Mouse (Mus musculus) layer of hippocampus, adult 2 months (tissue): ENCODE results near the gene Hoxd12. TPM values are rescaled to one million over a fixed set of nuclear protein-coding genes. Genes with fewer than 3 reads are reported as not detected.

Experiments used
- DNase-seq, 2 experiments: peaks; one replicate each; pipeline ENCODE4 v3.0.0; 2022; ENCODE audit warnings: low spot score in 2 of 2
- H3K27ac ChIP-seq: fragments of 200-600 bp; 2 replicates; pipeline ENCODE4 v1.8.1; 2022
- H3K4me3 ChIP-seq: fragments of 200-600 bp; 2 replicates; pipeline ENCODE4 v1.8.1; 2022; ENCODE audit warnings: mild to moderate bottlenecking
- CTCF ChIP-seq: fragments of 200-600 bp; conservative IDR thresholded peaks from 2 replicates; pipeline ENCODE4 v1.8.1; 2022; ENCODE audit warnings: antibody characterized with exemption, mild to moderate bottlenecking, moderate library complexity
- microRNA-seq, 2 experiments: library from miRNA; unstranded; fragments of <30 nt; microRNA quantifications; one replicate each; pipeline ENCODE4 v1.2.0; 2021
- total RNA-seq, 2 experiments: library from RNA; stranded (reverse); gene quantifications; 2 replicates each; pipeline ENCODE4 v1.2.3; 2021

The Hoxd12 gene
- total RNA-seq, 2 experiments from 2014 or later: not detected

GRCm38 (mm10) chr2:74714156-74714789, 39.5 kb downstream of the Hoxd12 start:
- no peak overlapping the region for H3K4me3 ChIP-seq
- DNase-seq: no peak
- TF ChIP-seq CTCF: no peak
- H3K27ac ChIP-seq: no peak overlapping the region

GRCm38 (mm10) chr2:74714881-74715280, 40.1 kb downstream of the Hoxd12 start:
- TF ChIP-seq CTCF: no peak
- no peak overlapping the region for H3K4me3 ChIP-seq
- H3K27ac ChIP-seq: no peak overlapping the region
- no peak for DNase-seq

- TF ChIP-seq CTCF: peak; percentile 89
- H3K27ac ChIP-seq: no peak overlapping the region
- DNase-seq: peak; percentile 54 to 80
- H3K4me3 ChIP-seq: peak overlapping the region; percentile 23; the same call in 1 of the 2 replicates
These were observed 40.9 kb downstream of the Hoxd12 start for GRCm38 (mm10) chr2:74715504-74716241.

- Histone ChIP-seq H3K27ac (no peak overlapping the region), H3K4me3 (no peak overlapping the region)
- DNase-seq: no peak
- no peak for TF ChIP-seq CTCF
These were observed 45.6 kb downstream of the Hoxd12 start for GRCm38 (mm10) chr2:74720384-74720783.

GRCm38 (mm10) chr2:74720955-74721491, 46.2 kb downstream of the Hoxd12 start:
- no peak for TF ChIP-seq CTCF
- no peak overlapping the region for H3K4me3 ChIP-seq
- H3K27ac ChIP-seq: no peak overlapping the region
- DNase-seq: no peak

GRCm38 (mm10) chr2:74721882-74722281, 47.1 kb downstream of the Hoxd12 start:
- no peak overlapping the region for H3K4me3 ChIP-seq
- no peak for DNase-seq
- TF ChIP-seq CTCF: no peak
- H3K27ac ChIP-seq: no peak overlapping the region

GRCm38 (mm10) chr2:74722949-74723348, 48.1 kb downstream of the Hoxd12 start:
- Histone ChIP-seq H3K27ac (no peak overlapping the region), H3K4me3 (no peak overlapping the region)
- no peak for TF ChIP-seq CTCF
- DNase-seq: no peak

GRCm38 (mm10) chr2:74724244-74725015, 49.6 kb downstream of the Hoxd12 start:
- H3K27ac ChIP-seq: no peak overlapping the region
- no peak for DNase-seq
- H3K4me3 ChIP-seq: no peak overlapping the region
- TF ChIP-seq CTCF: no peak

- Histone ChIP-seq H3K4me3 (no peak overlapping the region), H3K27ac (no peak overlapping the region)
- TF ChIP-seq CTCF: no peak
- no peak for DNase-seq
These were observed 50.4 kb downstream of the Hoxd12 start for GRCm38 (mm10) chr2:74725171-74725570.

GRCm38 (mm10) chr2:74726551-74726950, 51.7 kb downstream of the Hoxd12 start, which contains the start of gene Gm28230:
Gene Gm28230 (plus strand): TSS chr2:74726728.
- no peak within 1 kb of the TSS for H3K27ac ChIP-seq
- no peak for DNase-seq
- TF ChIP-seq CTCF: no peak
- no peak within 1 kb of the TSS for H3K4me3 ChIP-seq

- DNase-seq: no peak
- no peak for TF ChIP-seq CTCF
- no peak overlapping the region for H3K4me3 ChIP-seq
- H3K27ac ChIP-seq: no peak overlapping the region
These were observed 52.3 kb downstream of the Hoxd12 start for GRCm38 (mm10) chr2:74726973-74727639.

Small RNA genes within 50 kb of the gene (microRNA-seq; reads per million reads assigned to microRNA genes)
- 0 reads per million in 2 experiments for gene Gm44463
- 1.6 to 8.8 reads per million in 2 experiments for gene Mir10b

Other genes starting within 250 kb of the Hoxd12 start
- 10 to 100 TPM; 52.0 to 56.9 TPM for gene Lnpk, start 95.6 kb upstream of the Hoxd12 start, total RNA-seq
- gene Evx2, start 15.5 kb upstream of the Hoxd12 start, total RNA-seq: not detected
- gene Hoxd13, start 6.7 kb upstream of the Hoxd12 start, total RNA-seq: not detected
- not detected for gene Hoxd11, start 4.5 kb downstream of the Hoxd12 start, total RNA-seq
- gene Hoxd10, start 16.9 kb downstream of the Hoxd12 start, total RNA-seq: not detected
- gene Hoxd9, start 22.7 kb downstream of the Hoxd12 start, total RNA-seq: not detected
- not detected for gene Hoxd8, start 29.6 kb downstream of the Hoxd12 start, total RNA-seq
- gene Hoxd3, start 36.9 kb downstream of the Hoxd12 start, total RNA-seq: not detected
- gene Hoxd4, start 36.9 kb downstream of the Hoxd12 start, total RNA-seq: not detected
- gene Gm28230, start 51.7 kb downstream of the Hoxd12 start, total RNA-seq: not detected
- under 1 TPM in 1 of 2 experiments, not detected in 1; 0.26 TPM for gene Hoxd1, start 88.0 kb downstream of the Hoxd12 start, total RNA-seq
- gene Mtx2, start 150.8 kb downstream of the Hoxd12 start, total RNA-seq: 10 to 100 TPM; 41.8 to 42.8 TPM